Mouse (Mus musculus) layer of hippocampus, adult 11-12 months (tissue): ENCODE data around the gene Limch1.

ENCODE experiments used
- DNase-seq: peaks from one replicate; pipeline ENCODE4 v3.0.0; 2022; ENCODE audit warnings: low spot score

Limch1 gene

DNA sequence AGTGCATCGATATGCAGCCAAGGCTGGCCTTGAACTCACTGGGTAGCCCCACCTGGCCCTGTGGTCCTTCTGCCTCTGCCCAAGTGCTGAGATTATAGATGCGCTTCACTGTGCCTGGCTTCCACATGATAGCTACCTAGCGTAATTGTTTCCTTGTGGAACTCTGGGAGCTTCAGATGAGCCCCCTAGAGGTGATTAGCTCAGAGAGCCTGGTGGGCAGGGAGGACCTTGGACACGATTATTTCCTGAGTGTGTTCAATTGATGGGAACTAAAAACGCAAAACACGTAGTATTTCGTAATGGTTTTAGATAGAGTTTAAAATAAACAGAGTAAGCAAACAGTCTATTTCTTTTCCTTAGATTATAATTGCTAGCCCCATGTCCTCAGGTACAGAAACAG, 287.0 kb downstream of the Limch1 start:
- DNase-seq = no peak

DNA sequence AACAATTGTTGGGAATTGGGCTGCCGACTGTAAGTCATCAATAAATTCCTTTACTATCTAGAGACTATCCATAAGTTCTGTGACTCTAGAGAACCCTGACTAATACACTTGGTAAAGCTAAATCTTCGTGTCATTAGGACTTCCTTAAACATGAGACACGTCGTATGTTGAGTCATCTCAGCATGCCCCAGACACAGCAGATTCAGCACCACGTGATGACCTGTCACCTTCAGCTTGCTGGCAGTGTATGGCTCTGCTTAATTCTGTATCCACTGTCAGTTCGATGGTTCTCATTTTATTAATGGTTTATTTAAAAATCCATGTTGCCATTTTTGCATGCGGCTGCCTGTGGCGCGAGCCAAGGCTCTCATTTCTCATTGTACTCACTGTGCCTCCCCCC, 298.3 kb downstream of the Limch1 start:
- no peak for DNase-seq

DNA sequence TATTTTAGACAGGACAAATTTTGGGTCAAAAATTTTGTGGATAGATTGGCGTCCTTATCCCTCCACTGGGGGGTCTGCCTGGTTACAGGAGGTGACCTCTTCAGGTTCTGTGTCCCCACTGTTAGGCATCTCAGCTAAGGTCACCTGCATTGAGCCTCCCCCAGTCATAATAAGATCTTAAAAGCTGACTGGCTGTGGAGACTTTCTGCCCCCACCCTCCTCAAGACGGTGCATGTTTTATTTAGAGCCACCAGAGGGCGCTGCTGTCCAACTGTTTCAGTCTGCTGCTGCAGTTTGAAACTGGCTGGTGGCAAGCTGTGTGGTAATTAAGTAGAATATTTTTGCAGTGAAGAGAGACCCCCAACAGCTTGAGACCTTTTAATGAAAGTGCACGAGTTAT, 302.4 kb downstream of the Limch1 start:
- no peak for DNase-seq

DNA sequence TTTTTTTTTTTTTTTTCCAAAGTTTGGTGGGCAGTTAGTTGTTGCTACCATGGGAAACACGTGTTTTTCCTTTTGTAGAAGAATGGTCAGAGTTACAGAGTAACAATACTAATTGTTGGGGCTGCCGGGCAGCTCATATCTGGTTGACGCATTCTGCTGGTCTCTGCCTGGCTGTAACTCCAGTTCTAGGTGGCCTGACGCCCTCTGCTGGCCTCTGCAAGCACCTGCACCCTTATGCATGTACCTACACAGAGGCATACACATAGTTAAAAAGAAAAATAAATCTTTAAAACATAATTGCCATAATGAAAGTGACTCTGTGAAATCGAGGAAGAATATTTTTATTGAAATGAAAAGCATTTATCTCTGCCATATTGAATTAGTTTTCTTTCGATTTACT, 312.2 kb downstream of the Limch1 start:
- no peak for DNase-seq

DNA sequence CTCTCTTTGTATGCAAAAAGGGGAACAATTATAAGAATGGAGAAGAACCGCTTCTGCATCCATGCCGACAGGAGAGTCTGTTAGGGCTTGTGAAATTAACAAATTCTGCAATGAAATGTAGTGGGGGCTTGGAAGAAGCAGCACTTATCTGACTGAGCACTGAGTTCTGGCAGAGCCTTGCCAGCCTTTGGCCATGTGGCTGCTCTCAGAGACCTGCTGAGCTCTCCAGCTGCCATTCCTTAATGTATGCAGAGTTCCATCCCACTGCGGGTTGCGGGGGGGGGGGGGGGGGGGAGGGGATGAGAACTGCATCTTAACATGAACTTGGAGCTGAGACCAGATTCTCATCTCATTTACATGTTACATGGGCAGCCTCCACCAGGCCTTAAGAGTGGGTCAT, 314.9 kb downstream of the Limch1 start:
- DNase-seq = no peak

DNA sequence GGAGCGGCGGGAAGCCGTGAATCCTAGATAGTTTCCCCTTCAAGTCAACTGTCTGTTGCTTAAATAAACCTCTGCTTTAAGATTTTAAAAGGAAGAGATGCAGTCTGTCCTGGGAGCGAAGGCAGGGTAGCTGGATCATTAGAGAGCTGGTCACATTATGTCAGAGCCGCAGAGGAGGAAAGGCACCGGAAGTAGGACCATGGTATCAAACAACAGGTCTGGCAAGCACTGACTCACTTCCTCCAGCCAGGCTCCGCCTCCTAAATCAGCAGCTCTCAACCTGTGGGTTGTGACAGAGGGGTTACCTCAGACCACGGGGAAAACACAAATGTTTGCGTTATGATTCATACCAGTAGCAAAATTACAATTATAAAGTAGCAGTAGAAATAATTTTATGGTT, 318.0 kb downstream of the Limch1 start:
- no peak for DNase-seq

DNA sequence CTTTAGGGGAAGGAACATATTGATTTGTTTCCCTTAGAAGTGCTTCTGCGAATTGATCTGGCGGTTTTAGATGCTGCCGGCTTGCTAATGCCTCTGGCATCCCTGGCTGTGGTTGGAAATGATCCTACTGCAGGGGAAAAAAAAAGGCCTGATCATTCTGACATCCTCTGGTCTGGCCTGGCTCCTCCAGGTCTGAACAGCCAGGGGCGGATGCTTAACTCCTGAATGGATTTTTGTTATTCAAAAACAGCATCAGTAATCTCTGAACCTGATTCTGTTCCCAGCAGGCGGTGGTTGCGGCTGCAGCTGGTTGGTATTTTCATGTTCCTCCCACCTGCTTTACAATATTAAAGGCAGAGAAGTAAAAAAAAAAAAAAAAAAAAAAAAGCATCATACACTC, 337.5 kb downstream of the Limch1 start:
- DNase-seq = no peak

DNA sequence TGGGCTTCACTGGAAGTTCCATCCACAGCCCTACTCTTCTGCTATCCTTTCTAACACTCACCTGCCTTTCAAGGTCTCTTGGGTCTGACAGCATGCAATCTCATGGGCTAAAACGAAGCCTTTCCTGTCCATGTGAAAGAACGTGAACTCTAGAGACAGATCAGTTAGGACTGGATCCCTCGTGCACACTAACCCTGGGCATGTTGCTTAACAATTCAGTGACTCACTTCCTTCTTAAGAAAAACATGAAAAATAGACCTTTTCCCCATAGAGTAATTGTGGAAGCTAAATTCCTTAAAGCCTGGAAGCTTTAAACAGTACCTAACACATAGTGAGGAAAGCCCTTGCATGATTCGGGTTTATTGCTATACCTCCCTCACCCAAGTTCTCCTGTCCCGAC, 345.2 kb downstream of the Limch1 start:
- no peak for DNase-seq

DNA sequence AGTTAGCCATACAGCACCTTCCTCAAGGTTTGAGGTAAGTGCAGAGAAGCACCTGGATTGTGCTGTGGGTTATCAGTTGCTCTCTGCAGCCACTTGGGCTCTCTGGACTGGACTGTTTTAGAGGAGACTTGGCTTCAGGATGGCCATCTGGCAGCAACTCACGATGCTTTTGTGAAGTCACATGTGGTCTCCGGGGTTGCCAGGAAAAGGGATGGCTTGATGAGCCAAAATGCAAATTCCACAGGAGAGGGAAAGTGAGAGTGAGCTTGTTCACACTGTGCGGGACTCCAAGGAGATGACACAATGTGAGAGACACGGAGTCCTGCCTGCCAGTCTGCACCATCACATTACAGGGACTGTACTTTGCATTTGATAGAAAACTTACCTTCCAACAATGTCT, 346.1 kb downstream of the Limch1 start:
- DNase-seq = no peak

DNA sequence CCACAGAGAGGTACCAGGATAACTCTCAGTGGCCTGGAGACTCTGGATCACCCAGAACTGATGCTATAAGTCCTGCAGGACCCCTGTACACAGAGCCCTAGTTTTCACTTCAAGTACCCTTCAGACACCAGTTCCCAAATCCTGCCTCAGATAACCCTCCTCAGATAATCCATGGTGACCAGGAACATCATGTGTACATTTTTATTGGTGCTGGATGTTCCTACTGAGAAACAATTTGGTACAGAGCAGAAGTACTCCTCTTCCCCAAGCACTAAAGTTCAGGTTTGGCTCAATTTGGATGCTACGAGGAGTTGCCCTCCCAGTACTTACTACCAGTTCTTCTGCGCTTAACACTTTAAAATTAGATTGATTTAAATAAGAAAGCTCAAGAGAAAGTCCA, 348.4 kb downstream of the Limch1 start:
- DNase-seq = no peak

DNA sequence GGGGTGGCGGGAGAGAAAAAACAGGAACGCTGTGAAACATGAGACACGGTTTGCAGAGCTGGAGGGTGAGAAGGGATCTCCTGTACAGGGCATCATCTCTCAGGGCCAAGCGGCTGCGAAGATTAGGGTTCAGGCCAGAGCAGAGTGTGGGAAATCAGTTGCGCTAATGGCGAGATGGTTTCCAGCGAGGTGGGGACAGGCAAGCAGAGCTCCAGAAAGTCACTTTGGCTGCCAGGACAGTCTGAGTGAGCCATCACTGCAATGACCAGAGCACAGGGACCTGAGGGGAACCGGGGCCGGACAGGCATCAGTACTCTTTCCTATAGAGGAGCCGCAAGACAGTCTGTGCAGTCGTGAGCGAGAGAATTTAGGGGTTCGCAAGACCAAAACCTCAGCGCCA, 349.5 kb downstream of the Limch1 start:
- no peak for DNase-seq

DNA sequence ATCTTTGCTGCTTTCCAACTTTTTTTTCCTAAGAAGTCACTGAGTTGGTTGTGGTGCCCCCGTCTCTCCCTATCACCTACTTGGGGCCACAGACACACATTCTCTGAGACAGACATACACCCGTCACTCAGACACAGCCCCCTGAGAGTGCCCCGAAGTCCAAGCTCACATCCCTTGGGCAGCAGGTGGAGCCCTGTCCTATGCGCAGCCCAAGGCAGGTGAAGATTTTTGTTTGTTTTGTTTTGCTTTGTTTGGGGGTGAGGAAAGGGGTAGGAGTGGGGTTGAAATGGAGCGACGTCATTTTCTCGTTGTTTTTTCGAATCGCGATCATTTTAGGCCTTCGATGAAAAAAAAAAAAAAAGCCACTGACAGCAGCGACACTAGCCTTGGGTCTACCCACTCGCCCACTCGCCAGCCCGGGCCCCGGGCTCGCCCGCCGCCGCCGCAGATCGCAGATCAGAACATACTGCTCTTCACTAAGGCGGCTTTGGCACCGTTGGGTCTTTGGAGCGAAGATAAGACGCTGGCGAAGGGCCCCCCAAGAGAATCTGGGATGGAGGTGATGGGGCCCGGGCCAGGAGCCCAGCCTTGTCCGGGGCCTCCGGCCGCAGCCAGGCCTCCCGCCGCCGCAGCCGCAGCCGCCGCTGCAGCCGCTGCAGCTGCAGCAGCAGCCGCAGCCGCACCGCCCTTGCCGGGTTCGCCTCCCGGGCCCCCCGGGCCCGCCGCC, 350.2 kb downstream of the Limch1 start:
- no peak for DNase-seq

DNA sequence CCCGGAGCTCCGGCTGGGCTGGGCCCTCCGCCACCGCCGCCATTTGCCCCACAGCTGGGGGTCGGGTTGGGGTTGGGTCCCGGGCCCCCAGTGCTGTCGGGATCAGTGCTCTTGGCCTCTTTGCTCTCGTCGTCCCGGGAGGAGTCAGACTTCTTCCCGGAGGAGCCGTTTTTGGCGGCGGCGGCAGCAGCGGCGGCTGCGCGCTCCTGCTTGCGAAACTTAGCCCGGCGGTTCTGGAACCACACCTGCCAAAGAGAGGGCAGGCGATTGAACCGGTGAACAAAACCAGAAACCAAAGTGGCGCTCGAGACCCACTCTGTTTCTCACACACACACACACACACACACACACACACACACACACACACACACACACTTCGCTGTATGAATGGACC, 350.7 kb downstream of the Limch1 start:
- DNase-seq = no peak

DNA sequence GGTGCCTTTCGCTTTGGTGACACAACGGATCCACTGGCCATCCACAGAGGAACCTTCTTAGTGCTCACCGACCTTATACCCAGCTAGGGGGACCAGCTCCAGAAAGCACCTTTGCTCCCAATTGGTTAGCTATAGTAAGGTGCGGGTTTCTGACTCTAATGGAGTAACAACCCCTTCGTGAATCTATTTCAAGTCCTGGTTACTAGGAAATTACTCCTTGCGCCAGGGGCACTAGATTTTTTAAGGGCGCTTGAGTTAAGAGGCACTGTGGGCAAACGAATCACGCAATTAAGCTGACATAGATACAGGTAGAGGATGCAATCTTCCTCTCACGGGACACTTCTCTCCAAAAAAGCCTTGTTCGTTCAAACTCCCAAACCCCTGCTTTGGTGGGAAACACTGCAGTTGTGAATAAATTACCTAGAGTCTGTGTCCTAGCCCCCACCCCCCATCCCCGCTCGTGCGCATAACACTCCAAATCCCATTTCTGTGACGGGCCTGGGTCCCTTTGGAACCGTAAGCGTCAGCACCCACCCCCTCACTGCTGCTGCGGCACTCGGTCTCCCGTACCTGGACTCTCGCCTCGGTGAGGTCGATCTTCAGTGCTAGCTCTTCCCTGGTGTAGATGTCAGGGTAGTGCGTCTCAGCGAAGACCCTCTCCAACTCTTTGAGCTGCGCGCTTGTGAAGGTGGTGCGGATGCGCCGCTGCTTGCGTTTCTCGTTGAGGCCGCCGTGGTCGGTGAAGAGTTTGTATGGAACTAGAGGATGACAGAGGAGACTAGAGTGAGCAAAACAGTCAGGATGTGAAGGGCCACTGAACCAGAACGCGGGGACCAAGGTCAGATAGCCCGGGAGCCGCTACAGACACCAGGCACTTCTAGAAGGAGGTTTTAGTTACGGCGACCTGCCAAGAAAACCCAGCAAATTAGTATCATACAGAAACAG, 351.8 kb downstream of the Limch1 start:
- no peak for DNase-seq

DNA sequence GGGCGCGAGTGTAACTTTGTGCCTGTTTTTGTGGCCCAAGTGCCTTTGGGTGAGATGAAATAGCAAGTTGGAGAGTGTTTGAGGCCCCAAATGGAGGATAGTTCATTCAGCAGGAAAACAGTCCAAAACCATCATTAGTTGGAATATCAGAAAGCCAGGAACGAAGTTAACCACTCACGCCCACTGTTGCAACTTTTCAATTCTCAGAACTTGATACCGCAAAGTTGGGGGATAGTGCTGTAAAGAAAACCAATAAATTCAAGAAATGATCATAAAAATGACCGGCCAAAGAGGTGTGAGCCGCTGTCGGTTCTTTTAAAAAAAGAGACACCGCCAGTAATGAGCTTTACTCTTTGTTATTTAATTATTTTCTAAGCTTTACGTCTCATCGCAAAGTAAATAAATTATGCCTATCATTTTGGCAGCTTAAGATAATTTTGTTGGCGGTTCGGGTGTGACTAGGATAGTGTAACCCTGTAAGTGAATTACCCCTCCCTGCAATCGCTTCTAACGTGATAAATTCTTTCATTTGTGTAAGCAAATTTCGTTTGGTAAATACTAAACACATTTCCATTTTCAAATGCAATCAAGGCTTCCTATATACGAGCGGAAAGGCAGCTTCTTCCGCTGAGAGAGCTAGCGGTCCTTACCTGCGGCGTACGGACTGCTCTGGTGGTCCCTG, 352.6 kb downstream of the Limch1 start:
- no peak for DNase-seq

DNA sequence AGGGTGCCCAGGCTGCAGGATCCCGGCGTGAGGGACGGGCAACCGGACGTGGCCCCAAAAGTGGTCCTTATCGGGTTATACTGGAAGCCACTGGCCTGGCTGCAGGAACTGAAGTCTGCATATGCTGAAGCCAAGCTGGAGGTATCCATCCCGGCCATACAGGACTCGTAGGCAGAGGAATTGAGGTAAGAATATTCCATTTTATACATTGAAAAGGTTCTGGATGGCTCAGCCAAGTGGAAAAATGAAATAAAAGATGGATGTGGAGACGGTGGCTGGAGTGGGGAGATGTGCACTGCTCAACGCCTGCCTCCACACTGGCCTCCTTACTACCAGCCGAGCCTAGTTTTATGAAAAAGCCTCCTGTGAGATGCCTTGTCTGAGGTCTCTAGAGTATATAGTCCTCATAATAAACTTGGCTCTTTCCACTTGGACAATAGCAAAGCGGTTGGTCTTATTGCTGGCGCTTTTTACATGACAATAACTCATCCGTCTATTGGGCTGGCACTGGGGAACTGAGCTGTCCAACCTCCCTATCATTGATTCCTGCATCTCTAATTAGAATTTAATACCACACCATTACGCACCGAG, 353.2 kb downstream of the Limch1 start, which contains the start of gene Phox2b:
Gene Phox2b (minus strand): TSS at position 569 of the 591 bp plus-strand sequence.
- no peak for DNase-seq

DNA sequence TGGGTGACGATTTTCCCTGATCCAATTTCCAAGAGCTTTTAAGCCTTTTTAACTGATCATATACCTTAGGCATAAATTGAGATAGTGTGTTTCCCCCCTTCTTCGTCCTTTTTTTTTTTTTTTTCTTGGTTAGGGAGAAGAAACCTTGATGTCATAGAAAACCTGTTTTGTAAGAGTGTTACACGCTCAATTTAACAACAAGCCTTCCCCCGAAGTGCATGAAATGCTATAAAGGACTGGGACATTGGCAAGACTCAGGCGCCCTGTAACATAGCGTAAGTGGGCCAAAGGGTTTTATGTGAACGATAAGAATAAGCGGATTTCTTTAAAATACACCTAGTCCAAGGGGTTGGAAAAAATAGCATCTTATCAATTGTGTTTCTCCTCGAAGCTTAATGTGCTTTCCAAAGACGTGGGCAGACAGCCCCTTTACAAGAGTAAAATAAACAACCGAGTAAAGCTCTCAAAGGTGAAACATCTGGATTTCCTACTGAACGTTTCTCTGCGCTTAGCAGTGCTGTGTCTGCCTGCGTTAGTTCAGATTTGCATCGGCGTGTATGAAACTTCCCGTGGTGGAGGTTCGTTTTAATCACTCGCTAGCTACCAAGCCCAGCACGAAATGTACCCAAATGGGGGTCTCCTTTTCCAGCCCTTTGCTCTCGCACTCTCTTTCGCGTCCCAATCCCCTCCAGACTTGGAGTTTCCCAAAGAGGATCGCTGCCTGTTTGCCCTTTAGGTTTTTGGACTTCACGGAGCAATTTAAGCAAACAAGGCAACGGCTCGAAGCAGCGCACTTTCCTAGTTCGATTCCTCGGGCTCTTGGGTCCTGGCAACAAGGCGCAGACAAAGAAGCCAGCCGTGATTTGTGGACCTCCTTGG, 354.0 kb downstream of the Limch1 start:
- DNase-seq = no peak

DNA sequence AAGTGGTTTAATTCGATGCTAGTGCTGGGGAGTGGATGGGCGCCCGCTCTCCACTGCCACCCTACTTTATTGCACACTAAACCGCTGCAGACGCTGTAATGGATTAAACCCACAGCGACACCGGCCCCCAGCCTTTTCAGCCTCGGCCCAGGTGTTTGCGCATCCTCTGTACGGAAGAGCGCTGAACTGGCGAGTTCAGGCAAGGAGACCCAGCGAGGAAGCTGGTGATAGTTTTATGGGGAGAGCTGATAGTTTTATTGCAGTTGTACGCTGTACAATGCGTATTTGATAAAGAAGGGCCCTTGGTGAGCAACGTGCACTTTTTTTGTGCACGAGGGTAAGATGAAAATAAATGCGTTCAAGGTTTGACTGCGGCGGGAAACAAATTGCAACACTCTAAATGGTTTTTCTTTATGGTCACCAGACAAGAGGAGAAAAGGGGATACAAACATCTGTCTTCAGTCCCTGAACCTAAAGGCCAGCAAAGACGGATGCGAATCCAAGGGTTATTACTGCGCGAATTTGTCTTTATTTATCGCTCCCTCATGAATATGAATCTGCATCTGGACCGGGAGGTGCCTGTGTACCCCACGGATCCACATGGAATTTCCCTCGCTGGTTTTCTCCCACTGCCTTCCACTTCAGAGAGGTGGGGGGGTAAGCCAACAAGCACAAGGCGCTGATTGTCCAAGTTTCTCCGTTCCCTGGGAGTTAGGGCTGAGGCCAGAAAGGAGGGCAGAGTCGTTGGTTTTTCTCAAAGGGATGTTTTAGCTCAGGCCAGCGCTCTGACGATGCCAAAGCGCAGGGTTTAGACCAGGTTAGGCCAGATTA, 355.2 kb downstream of the Limch1 start:
- DNase-seq = no peak

DNA sequence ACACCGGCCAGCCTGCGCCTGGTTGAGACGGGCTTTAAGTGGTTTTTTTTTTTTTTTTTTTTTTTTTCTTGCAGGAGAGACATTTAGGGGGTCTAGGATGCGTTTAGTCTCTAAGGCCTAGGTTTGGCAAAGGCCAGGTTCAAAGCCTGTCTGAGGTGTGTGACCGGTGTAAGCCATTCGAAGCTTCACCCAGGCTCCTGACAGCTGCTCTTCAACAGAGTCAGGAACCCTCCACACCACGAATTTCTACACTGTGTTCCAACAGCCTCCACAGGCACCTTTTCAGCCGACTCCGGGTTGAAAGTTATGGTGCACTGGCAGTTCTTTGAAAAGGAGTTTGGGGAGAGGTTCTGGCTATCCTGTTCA, 355.8 kb downstream of the Limch1 start:
- no peak for DNase-seq

DNA sequence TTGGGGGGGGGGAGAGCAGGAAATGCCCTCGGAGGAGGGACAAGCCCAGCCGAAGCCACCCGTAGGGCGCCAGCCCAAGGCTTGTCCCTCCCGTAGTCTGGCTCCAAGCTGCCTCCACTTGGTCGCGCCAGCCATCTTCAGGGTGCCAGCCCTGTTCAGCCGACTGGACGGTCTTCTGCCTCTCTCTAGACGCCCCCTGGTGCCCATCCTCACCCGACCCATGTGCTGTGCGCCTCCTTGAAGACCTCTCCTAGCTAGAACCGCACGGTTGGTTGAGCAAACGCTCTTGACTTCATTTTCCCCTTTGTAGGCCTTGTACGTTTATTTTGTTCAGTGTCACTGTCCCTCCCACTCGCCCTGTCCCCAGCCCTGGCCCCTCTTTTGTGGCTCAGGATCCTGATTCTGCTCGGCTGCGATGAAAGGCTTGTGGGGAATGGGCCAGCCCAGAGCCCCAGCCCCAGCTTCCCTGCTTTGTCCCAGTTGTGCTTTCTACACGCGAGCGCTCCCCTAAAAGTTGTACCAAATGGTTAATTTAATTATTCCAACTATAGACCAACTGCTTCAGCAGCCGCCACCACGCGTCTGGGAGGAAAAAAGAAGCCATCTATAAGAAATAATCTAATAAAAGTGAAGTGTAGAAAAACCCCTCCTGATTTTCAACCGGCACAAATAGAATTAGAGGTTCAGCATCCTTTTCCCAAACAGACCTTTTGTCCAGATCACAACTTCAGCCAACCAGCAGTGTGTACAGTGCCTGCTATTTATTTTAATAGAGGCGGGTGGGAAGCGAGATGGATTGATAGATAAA, 356.4 kb downstream of the Limch1 start:
- no peak for DNase-seq
